Mouse (Mus musculus) CH12.LX (cell line): Measurements from ENCODE around the gene Mrps12. TPM values are rescaled to one million over a fixed set of nuclear protein-coding genes. Genes with fewer than 3 reads are reported as not detected.
"Not testable (repeated sequence)": the region's sequence is repeated elsewhere in the genome, so short reads cannot be mapped to it uniquely, and the experiment has no call there.

Experiments used
- DNase-seq: peaks from one replicate; pipeline ENCODE4 v3.0.0-alpha.2; 2013; ENCODE audit errors: extremely low read depth
- H3K27ac ChIP-seq: 2 replicates; pipeline ENCODE4 v1.5.1; 2012; ENCODE audit warnings: low read depth, mild to moderate bottlenecking, control low read depth, moderate library complexity; ENCODE audit not compliant: insufficient read depth
- H3K27me3 ChIP-seq: replicated peaks from 2 replicates; pipeline ENCODE3; 2012; ENCODE audit warnings: inconsistent platforms
- H3K36me3 ChIP-seq, 2 experiments: replicated peaks in 1 of 2; 2 replicates each; pipeline versions ENCODE3 to v1.6.1; 2012; ENCODE audit warnings: inconsistent platforms in 1 of 2, low read length in 1 of 2, mild to moderate bottlenecking in 1 of 2, mixed read lengths in 1 of 2, moderate library complexity in 1 of 2; ENCODE audit not compliant: control insufficient read depth in 1 of 2, insufficient read depth in 1 of 2
- H3K4me1 ChIP-seq, 2 experiments: 2 replicates each; pipeline ENCODE4 v1.6.1; 2012; ENCODE audit warnings: inconsistent platforms in 1 of 2, moderate library complexity in 1 of 2; ENCODE audit not compliant: insufficient read depth in 2 of 2, control insufficient read depth in 1 of 2
- H3K4me2 ChIP-seq: 2 replicates; pipeline ENCODE4 v1.6.1; 2012; ENCODE audit warnings: low read depth, mild to moderate bottlenecking, control low read depth; ENCODE audit not compliant: poor library complexity, insufficient read depth, severe bottlenecking
- H3K4me3 ChIP-seq, 3 experiments: fragments of 150-350 bp in 1 of 3; sonication (generic) in 1 of 3; replicated peaks in 1 of 3; 2 replicates each; pipeline versions ENCODE3 to v1.5.1; 2011 to 2012; ENCODE audit warnings: low read depth in 2 of 3, low read length in 2 of 3, mild to moderate bottlenecking in 2 of 3, moderate library complexity in 2 of 3, control low read depth in 1 of 3, improper control_type of control experiment in 1 of 3, inconsistent platforms in 1 of 3, mixed read lengths in 1 of 3; ENCODE audit not compliant: poor library complexity in 1 of 3
- H3K79me2 ChIP-seq: replicated peaks from 2 replicates; pipeline ENCODE4 v1.6.1; 2012; ENCODE audit warnings: mild to moderate bottlenecking, moderate library complexity; ENCODE audit not compliant: control insufficient read depth, poor library complexity, insufficient read depth, severe bottlenecking; ENCODE audit errors: extremely low read depth
- H3K9ac ChIP-seq: 2 replicates; pipeline ENCODE4 v1.6.1; 2012; ENCODE audit warnings: low read depth, mild to moderate bottlenecking, control low read depth, moderate library complexity; ENCODE audit not compliant: insufficient read depth
- H3K9me3 ChIP-seq: replicated peaks from 2 replicates; pipeline ENCODE3; 2012; ENCODE audit warnings: low read length, inconsistent platforms, mixed read lengths
- BHLHE40 ChIP-seq: IDR thresholded peaks from 2 replicates; pipeline ENCODE4 v1.6.1; 2011; ENCODE audit warnings: mild to moderate bottlenecking, low read depth, low read length, improper control_type of control experiment
- CHD1 ChIP-seq: IDR thresholded peaks from 2 replicates; pipeline ENCODE4 v1.6.1; 2012; ENCODE audit warnings: low read depth, low read length, improper control_type of control experiment, inconsistent platforms
- ELF1 ChIP-seq: IDR thresholded peaks from 2 replicates; pipeline ENCODE4 v1.6.1; 2014; ENCODE audit warnings: low read depth, mild to moderate bottlenecking, inconsistent platforms, low read length, improper control_type of control experiment
- EP300 ChIP-seq: IDR thresholded peaks from 2 replicates; pipeline ENCODE4 v1.6.1; 2011; ENCODE audit warnings: low read length, improper control_type of control experiment
- ETS1 ChIP-seq: conservative IDR thresholded peaks from 2 replicates; pipeline ENCODE4 v1.6.1; 2012; ENCODE audit warnings: low read depth, mild to moderate bottlenecking, inconsistent platforms, low read length, improper control_type of control experiment, moderate library complexity
- GABPA ChIP-seq: IDR thresholded peaks from 2 replicates; pipeline ENCODE4 v1.6.1; 2012; ENCODE audit warnings: low read depth, low read length, improper control_type of control experiment, inconsistent platforms; ENCODE audit not compliant: insufficient replicate concordance
- HCFC1 ChIP-seq: IDR thresholded peaks from 2 replicates; pipeline ENCODE4 v1.6.1; 2012; ENCODE audit warnings: low read depth, mild to moderate bottlenecking, inconsistent platforms, low read length, improper control_type of control experiment
- IRF4 ChIP-seq: IDR thresholded peaks from 2 replicates; pipeline ENCODE4 v1.6.1; 2014; ENCODE audit warnings: low read depth, mild to moderate bottlenecking, inconsistent platforms, low read length, improper control_type of control experiment
- JUN ChIP-seq: IDR thresholded peaks from 2 replicates; pipeline ENCODE4 v1.6.1; 2011; ENCODE audit warnings: low read depth, mild to moderate bottlenecking, low read length, improper control_type of control experiment, moderate library complexity; ENCODE audit not compliant: insufficient read depth
- MAFK ChIP-seq: IDR thresholded peaks from 2 replicates; pipeline ENCODE4 v1.6.1; 2011; ENCODE audit warnings: low read length, improper control_type of control experiment; ENCODE audit not compliant: insufficient replicate concordance
- MAX ChIP-seq: IDR thresholded peaks from 2 replicates; pipeline ENCODE4 v1.6.1; 2011; ENCODE audit warnings: low read length, improper control_type of control experiment
- MAZ ChIP-seq: IDR thresholded peaks from 2 replicates; pipeline ENCODE4 v1.6.1; 2012; ENCODE audit warnings: low read depth, mild to moderate bottlenecking, inconsistent platforms, low read length, improper control_type of control experiment, moderate library complexity
- MYC ChIP-seq: IDR thresholded peaks from 2 replicates; pipeline ENCODE4 v1.6.1; 2011; ENCODE audit warnings: low read depth, mild to moderate bottlenecking, improper control_type of control experiment, low read length
- NELFE ChIP-seq: IDR thresholded peaks from 2 replicates; pipeline ENCODE4 v1.6.1; 2011; ENCODE audit warnings: low read depth, low read length, improper control_type of control experiment
- RAD21 ChIP-seq: IDR thresholded peaks from 2 replicates; pipeline ENCODE4 v1.6.1; 2011; ENCODE audit warnings: low read depth, mild to moderate bottlenecking, low read length, improper control_type of control experiment, moderate library complexity
- SMC3 ChIP-seq: IDR thresholded peaks from 2 replicates; pipeline ENCODE4 v1.6.1; 2011; ENCODE audit warnings: low read depth, low read length, improper control_type of control experiment
- ZKSCAN1 ChIP-seq: IDR thresholded peaks from 2 replicates; pipeline ENCODE4 v1.6.1; 2012; ENCODE audit warnings: low read depth, inconsistent platforms, low read length, improper control_type of control experiment, borderline replicate concordance
- ZMIZ1 ChIP-seq: IDR thresholded peaks from 2 replicates; pipeline ENCODE4 v1.6.1; 2012; ENCODE audit warnings: low read depth, mild to moderate bottlenecking, inconsistent platforms, low read length, improper control_type of control experiment
- ZNF384 ChIP-seq: IDR thresholded peaks from 2 replicates; pipeline ENCODE4 v1.6.1; 2012; ENCODE audit warnings: low read depth, low read length, improper control_type of control experiment, inconsistent platforms
- dilution Hi-C: fragments of 300-500 bp; cut with MboI; formaldehyde crosslinking; loops from 2 replicates; pipeline ENCODE4 v1.14.3; 2020; ENCODE audit warnings: low sequenced_read_pairs; ENCODE audit not compliant: extremely low pct_unique_long_range_greater_than_20kb, extremely low pct_ligation_motif_present
- in situ Hi-C: fragments of 300-500 bp; cut with MboI; formaldehyde crosslinking; loops from 3 replicates; pipeline ENCODE4 v1.14.3; 2019; ENCODE audit warnings: low sequenced_read_pairs, low pct_ligation_motif_present, low pct_unique_long_range_greater_than_20kb, mixed read lengths
- polyA plus RNA-seq: library from polyadenylated mRNA; unstranded; fragments of >175 nt; gene quantifications from 2 replicates; pipeline ENCODE4 v1.2.1, GENCODE M21; 2012; ENCODE audit warnings: low read depth; ENCODE audit not compliant: insufficient read length
- total RNA-seq, 2 experiments: library from RNA; depleted of rRNA; stranded (reverse); fragments of 300-350 nt in 1 of 2; fragments of >200 nt in 1 of 2; gene quantifications; 2 replicates each; pipeline ENCODE4 v1.2.3; 2012 to 2014

The Mrps12 gene
- total and polyA plus RNA-seq, 3 experiments = 66.0 to 112 (median 91.6) TPM

DNA sequence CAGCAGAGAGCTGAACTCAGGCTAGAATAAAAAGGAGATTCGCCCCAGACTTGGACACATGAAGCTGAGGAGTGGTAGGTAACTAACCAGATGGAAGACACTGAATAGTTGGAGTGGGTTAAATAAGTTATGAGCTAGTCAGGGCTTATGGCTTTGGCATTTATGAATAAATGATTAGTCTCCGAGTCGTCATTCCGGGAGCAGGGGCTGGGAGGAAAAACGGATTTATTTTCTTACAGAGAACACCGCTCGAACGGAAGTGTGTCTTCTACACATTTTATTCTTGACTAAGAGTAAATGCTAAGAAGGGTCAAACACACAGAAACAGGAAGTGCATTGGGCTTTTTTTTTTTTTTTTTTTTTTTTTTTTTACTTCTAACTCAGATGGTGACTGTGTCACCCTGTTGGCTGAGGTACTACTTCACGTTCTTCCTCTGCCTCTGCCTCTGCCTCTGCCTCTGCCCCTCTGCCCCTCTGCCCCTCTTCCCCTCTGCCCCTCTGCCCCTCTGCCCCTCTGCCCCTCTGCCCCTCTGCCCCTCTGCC lies 38.9 kb downstream of the Mrps12 start:
- dilution Hi-C loops = no loop called here
- DNase-seq = no peak
- no peak overlapping the region for H3K27ac ChIP-seq

DNA sequence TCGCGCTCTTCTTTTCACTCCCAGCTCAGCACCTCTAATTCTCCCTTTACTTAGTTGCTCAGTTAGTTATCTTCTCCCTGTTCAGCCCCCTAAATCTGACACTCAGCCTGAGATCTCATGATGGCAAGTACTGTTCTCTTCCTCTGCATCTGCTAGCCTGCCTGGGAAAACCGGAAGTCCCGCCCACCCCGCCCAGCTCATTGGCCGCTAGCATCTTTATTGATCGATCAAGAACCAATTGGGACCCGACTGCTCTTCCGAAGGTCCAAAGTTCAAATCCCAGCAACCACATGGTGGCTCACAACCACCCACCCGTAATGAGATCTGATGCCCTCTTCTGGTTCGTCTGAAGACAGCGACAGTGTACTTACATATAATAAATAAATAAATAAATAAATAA lies 40.3 kb downstream of the Mrps12 start:
- H3K4me1 ChIP-seq, H3K36me3 ChIP-seq, H3K79me2 ChIP-seq, H3K27me3 ChIP-seq, H3K9ac ChIP-seq, in situ Hi-C loops, H3K9me3 ChIP-seq, H3K4me3 ChIP-seq, H3K27ac ChIP-seq, H3K4me2 ChIP-seq, DNase-seq, dilution Hi-C loops: not testable (repeated sequence)

More for the DNA sequence above, 38.9 kb downstream of the Mrps12 start:
- in situ Hi-C loops = no loop called here
- Histone ChIP-seq H3K4me2 (no peak overlapping the region), H3K9me3 (peaks cover 3% of the 10 kb centered on the region), H3K4me3 (no peak overlapping the region), H3K36me3 (no peaks in the 10 kb centered on the region), H3K79me2 (no peaks in the 10 kb centered on the region), H3K9ac (no peak overlapping the region), H3K27me3 (no peaks in the 10 kb centered on the region), H3K4me1 (peaks cover 0 to 4% of the 10 kb centered on the region in 2 experiments; a peak in 1 of 4 replicates)
- TF ChIP-seq RAD21 (no peak), ELF1 (peak; percentile 20; the same call in 1 of the 2 replicates), MAX (no peak), ETS1 (no peak), IRF4 (no peak), JUN (no peak), ZNF384 (peak; percentile 94)

DNA sequence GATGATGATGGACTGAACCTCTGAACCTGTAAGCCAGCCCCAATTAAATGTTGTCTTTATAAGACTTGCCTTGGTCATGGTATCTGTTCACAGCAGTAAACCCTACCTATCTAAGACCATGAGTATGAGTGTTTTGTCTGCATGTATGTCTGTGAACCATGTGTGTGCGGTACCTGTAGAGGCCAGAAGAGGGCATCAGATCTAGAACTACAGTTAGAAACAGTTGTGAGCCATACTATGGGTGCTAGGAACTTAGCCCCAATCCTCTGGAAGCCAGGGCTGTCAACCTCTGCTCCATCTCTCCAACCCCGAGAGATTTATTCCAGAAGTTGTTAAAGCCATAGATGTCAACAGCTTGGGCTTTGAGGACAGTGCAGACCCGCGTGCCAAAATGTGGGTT lies 41.4 kb downstream of the Mrps12 start:
- dilution Hi-C loops (no loop called here), in situ Hi-C loops (no loop called here)
- H3K4me1 ChIP-seq = peaks cover 0 to 4% of the 10 kb centered on the region in 2 experiments; a peak in 1 of 4 replicates
- H3K9me3 ChIP-seq = peaks cover 3% of the 10 kb centered on the region
- H3K4me2 ChIP-seq = no peak overlapping the region
- H3K36me3 ChIP-seq = no peaks in the 10 kb centered on the region
- no peaks in the 10 kb centered on the region for H3K79me2 ChIP-seq
- no peak for DNase-seq
- H3K27ac ChIP-seq = no peak overlapping the region
- TF ChIP-seq GABPA = no peak
- no peak for TF ChIP-seq ZKSCAN1
- TF ChIP-seq MYC = no peak
- no peak for TF ChIP-seq RAD21
- no peak for TF ChIP-seq MAFK
- no peak for TF ChIP-seq MAZ
- TF ChIP-seq ELF1 = no peak
- TF ChIP-seq HCFC1 = no peak
- no peak for TF ChIP-seq SMC3
- no peak for TF ChIP-seq BHLHE40
- TF ChIP-seq CHD1 = no peak
- no peak for TF ChIP-seq ETS1
- TF ChIP-seq ZMIZ1 = no peak
- TF ChIP-seq EP300 = no peak
- no peak for TF ChIP-seq NELFE
- TF ChIP-seq, all 38 proteins: peak for 0
- Histone ChIP-seq H3K27me3 (no peaks in the 10 kb centered on the region), H3K4me3 (no peak overlapping the region), H3K9ac (no peak overlapping the region)
